Mouse (Mus musculus): ENCODE data around the gene Tia1. TPM values are rescaled to one million over a fixed set of nuclear protein-coding genes. Genes with fewer than 3 reads are reported as not detected.
A peak's percentile ranks its signal among the peaks of the same experiment; 100 is the strongest.

Tia1 gene
- polyA plus RNA-seq, 1 experiment: 22.0 TPM

DNA sequence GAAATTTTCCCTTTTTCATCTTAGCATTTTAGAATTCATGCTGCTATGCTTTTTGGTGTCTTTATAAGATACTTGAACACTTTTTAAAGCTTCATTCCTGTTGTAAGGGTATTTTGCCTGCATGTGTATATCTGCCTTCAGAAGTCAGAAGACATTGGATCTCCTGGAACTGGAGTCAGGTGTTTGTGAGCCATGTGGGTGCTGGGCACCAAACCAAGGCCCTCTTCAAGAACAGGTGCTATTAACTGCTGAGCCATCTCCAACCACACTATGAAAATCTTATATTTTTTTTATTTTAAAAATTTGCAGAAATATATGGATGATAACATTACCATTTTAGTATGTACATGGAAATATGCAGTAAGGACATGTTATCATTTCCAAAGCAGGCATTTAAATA, 2.3 kb downstream of the Tia1 start:
- DNase-seq: no peak
- Histone ChIP-seq H3K4me1 (ENCODE audit: control insufficient read depth, insufficient read depth, low read length) (peaks cover 3% of the 10 kb centered on the region; the same call in 1 of the 2 replicates), H3K4me3 (replicated peaks; ENCODE audit: extremely low read depth, low read depth, low read length) (no peak overlapping the region)
- no peak for TF ChIP-seq CTCF (IDR thresholded peaks at IDR 0.05; ENCODE audit: insufficient read depth, low read length)
- TF ChIP-seq POLR2A (IDR thresholded peaks at IDR 0.05; ENCODE audit: borderline replicate concordance, extremely low read depth, low read depth, low read length): no peak

DNA sequence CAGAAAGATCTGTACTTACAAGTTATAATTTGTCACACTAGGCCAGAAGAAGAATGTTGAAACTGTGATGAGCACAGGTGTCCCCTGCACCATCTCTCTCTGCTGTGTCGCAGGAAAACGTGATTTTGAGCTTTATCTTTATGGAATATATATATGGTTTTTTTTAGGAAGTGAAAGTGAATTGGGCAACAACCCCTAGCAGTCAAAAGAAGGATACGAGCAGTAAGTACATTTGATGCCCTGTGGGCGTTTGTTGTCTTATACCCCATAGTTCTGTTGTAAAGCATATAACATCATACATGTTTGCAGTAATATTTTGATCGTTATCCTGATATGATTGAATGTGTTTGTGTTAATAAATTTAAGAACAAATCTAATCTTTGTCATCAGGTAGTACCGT, 14.7 kb downstream of the Tia1 start:
- TF ChIP-seq POLR2A (IDR thresholded peaks at IDR 0.05; ENCODE audit: borderline replicate concordance, extremely low read depth, low read depth, low read length) (no peak), CTCF (IDR thresholded peaks at IDR 0.05; ENCODE audit: insufficient read depth, low read length) (no peak)
- Histone ChIP-seq H3K4me3 (replicated peaks; ENCODE audit: extremely low read depth, low read depth, low read length) (no peak overlapping the region), H3K4me1 (ENCODE audit: control insufficient read depth, insufficient read depth, low read length) (no peaks in the 10 kb centered on the region)
- DNase-seq: no peak
- 82% methylated on average over 6 of the region's 6 CpGs for WGBS

DNA sequence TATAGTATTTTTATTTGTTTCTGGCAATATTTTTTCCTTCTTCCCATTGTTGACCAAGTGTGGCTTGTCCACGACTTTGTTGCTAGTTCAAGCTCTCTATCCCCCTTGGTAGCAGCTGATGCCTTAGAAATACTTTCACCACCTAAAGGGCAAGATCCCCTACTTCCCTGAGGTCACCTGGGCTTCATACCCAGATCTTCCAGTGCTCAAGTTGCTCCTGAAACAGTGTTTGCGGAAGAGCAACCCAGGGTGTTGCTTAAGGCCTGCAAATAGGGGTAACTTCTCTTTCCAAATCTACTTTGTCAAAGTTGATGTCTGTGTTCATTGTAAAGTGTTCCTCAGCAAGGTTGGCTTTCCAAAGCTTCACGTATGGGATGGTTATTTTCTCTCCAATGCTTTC, 15.2 kb downstream of the Tia1 start:
- Histone ChIP-seq H3K4me1 (ENCODE audit: control insufficient read depth, insufficient read depth, low read length) (no peaks in the 10 kb centered on the region), H3K4me3 (replicated peaks; ENCODE audit: extremely low read depth, low read depth, low read length) (no peak overlapping the region)
- no peak for TF ChIP-seq POLR2A (IDR thresholded peaks at IDR 0.05; ENCODE audit: borderline replicate concordance, extremely low read depth, low read depth, low read length)
- DNase-seq: no peak
- WGBS: 90% methylated on average over 3 of the region's 3 CpGs

DNA sequence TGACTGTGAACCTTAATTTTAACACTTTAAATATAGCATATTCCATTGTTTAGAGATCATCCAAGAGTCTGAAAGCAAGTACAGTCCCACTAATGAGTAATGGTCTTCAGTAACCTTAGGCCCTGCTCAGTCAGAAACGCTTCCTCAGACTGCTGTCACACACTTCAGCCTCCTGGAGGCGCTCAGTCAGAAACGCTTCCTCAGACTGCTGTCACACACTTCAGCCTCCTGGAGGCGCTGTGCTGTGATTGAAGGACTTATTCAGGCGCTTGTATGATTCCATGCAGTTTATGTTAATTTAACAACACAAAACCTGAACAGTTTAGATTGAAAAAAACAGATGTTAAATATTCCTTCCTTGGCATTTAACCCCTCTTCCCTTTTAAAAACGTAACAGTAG, 16.5 kb downstream of the Tia1 start:
- no peak for DNase-seq
- no peaks in the 10 kb centered on the region for H3K4me1 ChIP-seq (ENCODE audit: control insufficient read depth, insufficient read depth, low read length)
- no peak for TF ChIP-seq POLR2A (IDR thresholded peaks at IDR 0.05; ENCODE audit: borderline replicate concordance, extremely low read depth, low read depth, low read length)
- TF ChIP-seq CTCF (IDR thresholded peaks at IDR 0.05; ENCODE audit: insufficient read depth, low read length): 0 out of 2 replicates have a peak, but pooled peaks have one; percentile 20
- H3K4me3 ChIP-seq (replicated peaks; ENCODE audit: extremely low read depth, low read depth, low read length): no peak overlapping the region
- 74% methylated on average over 6 of the region's 6 CpGs for WGBS

DNA sequence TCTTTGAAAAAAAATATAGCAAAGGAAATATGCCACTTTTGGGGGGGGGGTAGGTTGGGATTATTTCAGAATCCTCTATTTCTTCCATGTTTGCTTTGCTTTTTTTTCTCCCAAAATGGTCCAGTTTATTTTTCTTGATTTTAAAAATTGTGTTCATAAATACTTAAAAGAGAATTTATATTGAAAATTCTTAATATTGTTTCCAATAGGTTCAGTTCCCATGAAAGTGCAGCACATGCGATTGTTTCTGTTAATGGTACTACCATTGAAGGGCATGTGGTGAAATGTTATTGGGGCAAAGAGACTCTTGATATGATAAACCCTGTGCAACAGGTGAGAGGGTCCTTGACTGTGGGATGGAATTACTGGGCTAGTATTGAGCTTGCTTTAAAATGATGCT, 22.3 kb downstream of the Tia1 start, which contains the start of gene Gm44790:
Gene Gm44790 (plus strand): TSS at position 301 of the 400 bp plus-strand sequence.
- Histone ChIP-seq H3K4me1 (ENCODE audit: control insufficient read depth, insufficient read depth, low read length) (no peaks in the 10 kb centered on the region), H3K4me3 (replicated peaks; ENCODE audit: extremely low read depth, low read depth, low read length) (no peak within 1 kb of the TSS)
- no peak for DNase-seq
- WGBS: 91% methylated on average over 1 of the region's 1 CpGs
- TF ChIP-seq CTCF (IDR thresholded peaks at IDR 0.05; ENCODE audit: insufficient read depth, low read length) (no peak), POLR2A (IDR thresholded peaks at IDR 0.05; ENCODE audit: borderline replicate concordance, extremely low read depth, low read depth, low read length) (no peak)

DNA sequence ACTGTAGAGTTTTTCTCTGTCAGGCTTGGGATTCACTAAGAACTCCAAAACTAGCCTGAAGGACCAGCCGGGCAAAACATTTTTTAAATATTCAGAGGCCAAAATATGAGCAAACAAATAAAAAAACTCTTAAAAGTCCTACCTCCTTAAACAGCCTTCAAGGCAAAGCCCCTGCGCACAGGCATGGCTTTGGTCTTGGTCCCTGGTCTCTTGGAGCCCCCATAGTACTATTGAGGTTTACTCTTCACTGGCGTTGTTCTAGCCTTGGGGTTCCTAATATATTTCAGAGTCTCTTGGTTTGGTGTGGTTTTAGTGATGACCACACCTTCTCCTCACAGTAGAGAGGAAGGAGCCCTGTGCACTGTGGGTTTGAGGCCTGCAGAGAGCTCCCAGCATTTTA, 27.5 kb downstream of the Tia1 start:
- TF ChIP-seq POLR2A (IDR thresholded peaks at IDR 0.05; ENCODE audit: borderline replicate concordance, extremely low read depth, low read depth, low read length) (no peak), CTCF (IDR thresholded peaks at IDR 0.05; ENCODE audit: insufficient read depth, low read length) (no peak)
- H3K4me1 ChIP-seq (ENCODE audit: control insufficient read depth, insufficient read depth, low read length): no peaks in the 10 kb centered on the region
- DNase-seq: no peak
- 95% methylated on average over 3 of the region's 3 CpGs for WGBS
- H3K4me3 ChIP-seq (replicated peaks; ENCODE audit: extremely low read depth, low read depth, low read length): no peak overlapping the region

DNA sequence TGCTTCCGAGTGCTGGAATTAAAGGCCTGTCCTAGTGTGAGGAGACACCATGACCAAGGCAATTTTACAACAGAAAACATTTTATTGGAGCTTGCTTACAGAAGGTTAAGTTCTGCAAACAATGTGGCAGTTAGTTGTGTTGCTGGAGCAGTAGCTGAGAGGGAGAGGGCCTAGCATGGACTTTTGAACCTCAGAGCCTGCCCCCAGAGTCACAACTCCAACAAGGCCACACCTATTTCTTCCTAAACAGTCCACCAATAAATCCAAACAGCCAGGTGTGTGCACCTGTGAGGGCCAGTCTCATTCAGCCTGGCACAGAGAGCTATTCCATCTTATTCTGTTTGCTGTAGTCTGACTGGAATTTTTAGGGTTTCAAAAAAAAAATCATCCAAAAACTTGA, 29.7 kb downstream of the Tia1 start:
- no peak for TF ChIP-seq CTCF (IDR thresholded peaks at IDR 0.05; ENCODE audit: insufficient read depth, low read length)
- Histone ChIP-seq H3K4me3 (replicated peaks; ENCODE audit: extremely low read depth, low read depth, low read length) (no peak overlapping the region), H3K4me1 (ENCODE audit: control insufficient read depth, insufficient read depth, low read length) (no peaks in the 10 kb centered on the region; the same call in 1 of the 2 replicates)
- no peak for DNase-seq
- 88% methylated on average over 1 of the region's 1 CpGs for WGBS

DNA sequence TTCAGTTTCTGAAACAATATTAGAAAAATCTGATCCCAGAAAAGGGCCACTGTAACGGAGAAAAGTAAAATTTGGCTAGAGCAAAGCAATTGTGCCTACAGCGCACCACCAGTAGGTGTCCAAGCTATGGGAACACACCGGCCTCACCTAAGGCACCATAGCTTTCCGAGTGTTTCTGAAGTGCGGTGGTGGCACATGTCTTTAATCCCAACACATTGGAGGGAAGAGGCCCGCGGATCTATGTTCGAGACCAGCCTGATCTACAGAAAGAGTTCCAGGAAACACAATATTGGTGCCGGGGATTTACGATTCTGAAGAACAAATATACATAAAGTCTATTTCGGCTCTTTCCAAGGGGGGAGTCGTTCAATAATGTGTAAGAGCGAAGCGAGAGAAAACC, 33.7 kb downstream of the Tia1 start:
- Histone ChIP-seq H3K4me1 (ENCODE audit: control insufficient read depth, insufficient read depth, low read length) (peaks cover 3% of the 10 kb centered on the region), H3K4me3 (replicated peaks; ENCODE audit: extremely low read depth, low read depth, low read length) (peak overlapping the region; percentile 99)
- TF ChIP-seq CTCF (IDR thresholded peaks at IDR 0.05; ENCODE audit: insufficient read depth, low read length): peak; percentile 60
- TF ChIP-seq POLR2A (IDR thresholded peaks at IDR 0.05; ENCODE audit: borderline replicate concordance, extremely low read depth, low read depth, low read length): no peak; the same call in 1 of the 2 replicates
- peak; percentile 61 for DNase-seq
- 1% methylated on average over 14 of the region's 14 CpGs for whole genome bisulfite sequencing

DNA sequence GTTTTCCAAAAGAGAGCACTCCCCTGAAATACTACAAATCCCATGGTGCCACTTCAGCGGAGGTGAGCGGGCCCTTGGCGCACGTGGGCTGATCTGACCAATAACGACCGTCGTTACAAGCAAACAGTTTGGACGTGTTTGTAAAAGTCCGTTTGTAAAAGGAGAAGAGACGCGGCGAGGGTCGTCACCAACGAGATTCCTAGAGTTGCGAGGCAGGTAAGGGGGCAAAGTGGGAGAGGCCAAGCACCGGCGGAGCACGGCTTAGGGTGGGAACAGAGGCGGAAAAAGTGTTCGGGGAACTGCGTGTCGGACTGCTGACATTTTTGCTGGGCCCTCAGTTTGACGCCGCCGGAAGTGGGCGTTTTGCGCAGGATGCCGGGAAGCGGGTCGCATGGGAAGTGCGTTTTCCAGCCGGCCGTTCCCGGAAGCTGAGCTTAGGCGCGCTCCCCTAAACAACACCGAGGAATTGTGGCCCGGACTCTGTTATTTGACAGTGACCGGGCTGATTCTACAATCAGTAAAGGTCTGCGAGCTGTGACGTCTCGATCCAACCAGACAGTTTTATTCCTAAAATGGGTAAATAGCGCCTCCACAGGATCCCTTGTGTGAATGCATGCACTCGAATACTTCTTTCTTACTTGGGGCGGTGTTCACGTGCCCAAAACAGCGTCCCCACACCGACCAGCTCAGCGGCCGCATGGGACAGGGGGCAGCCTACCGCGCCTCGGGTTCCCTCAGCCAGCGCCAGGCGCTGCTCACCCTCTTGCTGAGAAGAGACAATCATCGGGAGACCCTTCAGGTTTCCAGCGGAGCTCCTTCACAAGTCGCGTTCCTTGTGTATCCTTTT, 34.5 kb downstream of the Tia1 start, which contains the start of gene C87436:
Gene C87436 (plus strand): TSS at position 103 of the 847 bp plus-strand sequence.
- peak; percentile 96 for DNase-seq
- Histone ChIP-seq H3K4me1 (ENCODE audit: control insufficient read depth, insufficient read depth, low read length) (peaks cover 3% of the 10 kb centered on the region), H3K4me3 (replicated peaks; ENCODE audit: extremely low read depth, low read depth, low read length) (peak within 1 kb of the TSS; percentile 99)
- WGBS: under 1% methylated on average over 59 of the region's 59 CpGs
- peak; percentile 25; the same call in 1 of the 2 replicates for TF ChIP-seq CTCF (IDR thresholded peaks at IDR 0.05; ENCODE audit: insufficient read depth, low read length)
- TF ChIP-seq POLR2A (IDR thresholded peaks at IDR 0.05; ENCODE audit: borderline replicate concordance, extremely low read depth, low read depth, low read length): peak; percentile 90

DNA sequence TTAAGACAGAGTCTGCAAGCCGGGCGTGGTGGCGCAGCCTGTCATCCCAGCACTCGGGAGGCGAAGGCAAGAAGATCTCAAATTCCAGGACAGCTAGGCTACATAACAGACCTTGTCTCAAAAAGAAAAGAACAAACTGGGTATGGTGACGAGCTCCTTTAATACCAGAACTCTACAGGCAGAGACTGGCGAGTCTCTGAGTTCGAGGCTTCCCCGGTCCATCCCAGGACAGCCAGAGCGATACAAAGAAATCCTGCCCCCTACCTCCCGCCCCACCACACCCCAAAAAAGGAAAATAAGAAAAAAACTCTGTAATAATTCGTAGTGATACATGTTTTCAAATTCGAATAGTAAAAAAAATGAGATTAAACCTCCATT, 35.1 kb downstream of the Tia1 start:
- no peak for DNase-seq

More for the DNA sequence above, 35.1 kb downstream of the Tia1 start:
- peak overlapping the region; percentile 99 for H3K4me3 ChIP-seq (replicated peaks; ENCODE audit: extremely low read depth, low read depth, low read length)
- WGBS: 3% methylated on average over 13 of the region's 13 CpGs
- H3K4me1 ChIP-seq (ENCODE audit: control insufficient read depth, insufficient read depth, low read length): peaks cover 3% of the 10 kb centered on the region
- TF ChIP-seq CTCF (IDR thresholded peaks at IDR 0.05; ENCODE audit: insufficient read depth, low read length) (no peak), POLR2A (IDR thresholded peaks at IDR 0.05; ENCODE audit: borderline replicate concordance, extremely low read depth, low read depth, low read length) (no peak)
